Mouse (Mus musculus) kidney, adult 2 months (tissue): ENCODE measurements at regions not wholly inside any gene's neighbourhood (a gene's known extent, or its start where the extent isn't known, plus 50 kb on each side); places are given as distances from the start of the nearest gene placed in this dataset.

Source experiments
- CTCF ChIP-seq: fragments of 200-500 bp; conservative IDR thresholded peaks from 2 replicates; pipeline ENCODE4 v1.5.1; 2011; ENCODE audit warnings: low read depth, mild to moderate bottlenecking, control low read depth, low read length, moderate library complexity, mixed read lengths; ENCODE audit not compliant: insufficient read depth, insufficient read length
- POLR2A ChIP-seq: fragments of 200-500 bp; IDR thresholded peaks from one replicate; pipeline ENCODE4 v1.6.1; 2011; ENCODE audit warnings: low read depth, low read length, control low read depth

DNA sequence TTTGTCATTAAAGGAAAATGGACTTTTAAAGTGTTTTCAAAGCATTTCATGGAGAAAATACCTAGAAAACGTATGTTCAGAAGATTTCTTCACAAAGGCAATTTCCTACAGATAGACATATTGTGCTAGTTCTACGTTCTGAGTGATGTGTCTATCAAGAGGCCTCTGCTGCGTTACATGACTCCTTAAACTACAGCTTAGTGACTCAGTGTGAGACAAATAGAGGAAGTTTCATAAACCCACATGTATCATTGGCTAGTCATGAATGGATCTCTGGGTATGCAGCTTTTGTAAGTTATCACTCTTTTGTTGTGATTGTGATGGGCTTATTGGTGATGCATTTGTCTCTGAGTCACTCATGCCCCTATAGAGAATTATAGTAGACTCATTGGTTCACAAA, 1067.3 kb upstream of the Sel1l start:
- no peak for TF ChIP-seq CTCF
- TF ChIP-seq POLR2A = no peak
